Mouse (Mus musculus): ENCODE measurements around the gene Cfap20. TPM values are rescaled to one million over a fixed set of nuclear protein-coding genes. Genes with fewer than 3 reads are reported as not detected.

Cfap20 gene
- 42.8 and 45.7 TPM in 2 replicates for polyA plus RNA-seq (2012; ENCODE audit: insufficient read depth, insufficient read length, missing spikeins)

- Histone ChIP-seq H3K27ac (ENCODE audit: insufficient read depth, low read depth, low read length) (peak within 1 kb of the TSS; percentile 55), H3K4me1 (ENCODE audit: control insufficient read depth, insufficient read depth, low read length) (peaks cover 15% of the 10 kb centered on the region), H3K4me3 (ENCODE audit: insufficient read depth, low read length) (peak within 1 kb of the TSS; percentile 99)
- TF ChIP-seq CTCF (IDR thresholded peaks at IDR 0.05; ENCODE audit: low read depth, low read length): no peak
Observed at GRCm38 (mm10) chr8:95434686-95435439, at the start of gene Cfap20. Gene Cfap20, minus strand, starts transcription at chr8:95434869.

- Histone ChIP-seq H3K27ac (ENCODE audit: insufficient read depth, low read depth, low read length) (no peak overlapping the region), H3K4me3 (ENCODE audit: insufficient read depth, low read length) (no peak overlapping the region), H3K4me1 (ENCODE audit: control insufficient read depth, insufficient read depth, low read length) (peaks cover 3% of the 10 kb centered on the region; the same call in 1 of the 2 replicates)
- no peak for TF ChIP-seq CTCF (IDR thresholded peaks at IDR 0.05; ENCODE audit: low read depth, low read length)
- no peak for TF ChIP-seq POLR2A (IDR thresholded peaks at IDR 0.05; ENCODE audit: borderline replicate concordance, low read depth, low read length)
Observed at GRCm38 (mm10) chr8:95470008-95470407, 35.3 kb upstream of the Cfap20 start.

- H3K27ac ChIP-seq (ENCODE audit: insufficient read depth, low read depth, low read length): no peak overlapping the region
- H3K4me1 ChIP-seq (ENCODE audit: control insufficient read depth, insufficient read depth, low read length): peaks cover 3% of the 10 kb centered on the region; the same call in 1 of the 2 replicates
- TF ChIP-seq POLR2A (IDR thresholded peaks at IDR 0.05; ENCODE audit: borderline replicate concordance, low read depth, low read length): no peak
- no peak for TF ChIP-seq CTCF (IDR thresholded peaks at IDR 0.05; ENCODE audit: low read depth, low read length)
- H3K4me3 ChIP-seq (ENCODE audit: insufficient read depth, low read length): no peak overlapping the region
Observed at GRCm38 (mm10) chr8:95468995-95469394, 34.3 kb upstream of the Cfap20 start.

- no peak overlapping the region for H3K4me3 ChIP-seq (ENCODE audit: insufficient read depth, low read length)
Observed at GRCm38 (mm10) chr8:95466543-95466942, 31.9 kb upstream of the Cfap20 start.

GRCm38 (mm10) chr8:95452518-95452917 is 17.8 kb upstream of the Cfap20 start:
- H3K4me1 ChIP-seq (ENCODE audit: control insufficient read depth, insufficient read depth, low read length): no peaks in the 10 kb centered on the region
- TF ChIP-seq POLR2A (IDR thresholded peaks at IDR 0.05; ENCODE audit: borderline replicate concordance, low read depth, low read length): no peak
- no peak for TF ChIP-seq CTCF (IDR thresholded peaks at IDR 0.05; ENCODE audit: low read depth, low read length)
- H3K27ac ChIP-seq (ENCODE audit: insufficient read depth, low read depth, low read length): no peak overlapping the region
- H3K4me3 ChIP-seq (ENCODE audit: insufficient read depth, low read length): no peak overlapping the region

More at GRCm38 (mm10) chr8:95466543-95466942, 31.9 kb upstream of the Cfap20 start:
- Histone ChIP-seq H3K4me1 (ENCODE audit: control insufficient read depth, insufficient read depth, low read length) (peaks cover 3% of the 10 kb centered on the region; the same call in 1 of the 2 replicates), H3K27ac (ENCODE audit: insufficient read depth, low read depth, low read length) (no peak overlapping the region)
- TF ChIP-seq POLR2A (IDR thresholded peaks at IDR 0.05; ENCODE audit: borderline replicate concordance, low read depth, low read length): no peak
- TF ChIP-seq CTCF (IDR thresholded peaks at IDR 0.05; ENCODE audit: low read depth, low read length): no peak

GRCm38 (mm10) chr8:95450271-95450670 is 15.6 kb upstream of the Cfap20 start:
- Histone ChIP-seq H3K4me1 (ENCODE audit: control insufficient read depth, insufficient read depth, low read length) (no peaks in the 10 kb centered on the region), H3K4me3 (ENCODE audit: insufficient read depth, low read length) (no peak overlapping the region), H3K27ac (ENCODE audit: insufficient read depth, low read depth, low read length) (no peak overlapping the region)
- TF ChIP-seq CTCF (IDR thresholded peaks at IDR 0.05; ENCODE audit: low read depth, low read length): no peak
- TF ChIP-seq POLR2A (IDR thresholded peaks at IDR 0.05; ENCODE audit: borderline replicate concordance, low read depth, low read length): no peak

GRCm38 (mm10) chr8:95447661-95448060 is 13.0 kb upstream of the Cfap20 start:
- Histone ChIP-seq H3K27ac (ENCODE audit: insufficient read depth, low read depth, low read length) (no peak overlapping the region), H3K4me3 (ENCODE audit: insufficient read depth, low read length) (no peak overlapping the region), H3K4me1 (ENCODE audit: control insufficient read depth, insufficient read depth, low read length) (no peaks in the 10 kb centered on the region)
- TF ChIP-seq POLR2A (IDR thresholded peaks at IDR 0.05; ENCODE audit: borderline replicate concordance, low read depth, low read length) (no peak), CTCF (IDR thresholded peaks at IDR 0.05; ENCODE audit: low read depth, low read length) (no peak)

- H3K4me3 ChIP-seq (ENCODE audit: insufficient read depth, low read length): no peak overlapping the region
- no peak for TF ChIP-seq CTCF (IDR thresholded peaks at IDR 0.05; ENCODE audit: low read depth, low read length)
- no peak for TF ChIP-seq POLR2A (IDR thresholded peaks at IDR 0.05; ENCODE audit: borderline replicate concordance, low read depth, low read length)
- no peak overlapping the region for H3K27ac ChIP-seq (ENCODE audit: insufficient read depth, low read depth, low read length)
- H3K4me1 ChIP-seq (ENCODE audit: control insufficient read depth, insufficient read depth, low read length): no peaks in the 10 kb centered on the region
Observed at GRCm38 (mm10) chr8:95445042-95445441, 10.4 kb upstream of the Cfap20 start.

GRCm38 (mm10) chr8:95441491-95442039 is 6.9 kb upstream of the Cfap20 start:
- no peak overlapping the region for H3K4me3 ChIP-seq (ENCODE audit: insufficient read depth, low read length)
- H3K27ac ChIP-seq (ENCODE audit: insufficient read depth, low read depth, low read length): no peak overlapping the region
- H3K4me1 ChIP-seq (ENCODE audit: control insufficient read depth, insufficient read depth, low read length): no peaks in the 10 kb centered on the region
- no peak for TF ChIP-seq POLR2A (IDR thresholded peaks at IDR 0.05; ENCODE audit: borderline replicate concordance, low read depth, low read length)
- TF ChIP-seq CTCF (IDR thresholded peaks at IDR 0.05; ENCODE audit: low read depth, low read length): no peak

- Histone ChIP-seq H3K4me1 (ENCODE audit: control insufficient read depth, insufficient read depth, low read length) (no peaks in the 10 kb centered on the region), H3K27ac (ENCODE audit: insufficient read depth, low read depth, low read length) (no peak overlapping the region), H3K4me3 (ENCODE audit: insufficient read depth, low read length) (no peak overlapping the region)
- TF ChIP-seq CTCF (IDR thresholded peaks at IDR 0.05; ENCODE audit: low read depth, low read length) (no peak), POLR2A (IDR thresholded peaks at IDR 0.05; ENCODE audit: borderline replicate concordance, low read depth, low read length) (no peak)
Observed at GRCm38 (mm10) chr8:95440168-95440709, 5.6 kb upstream of the Cfap20 start.
